In genomic region chr6:108545464-108545863, GRCm38 (mm10) we compare ENCODE assay signal across 18 mouse cellular contexts.
A peak's percentile ranks its signal among the peaks of the same experiment; 100 is the strongest.
DNase-seq lines count a peak whose midpoint lies in the region; ATAC-seq and TF ChIP-seq lines count a peak whose summit lies in the region.
"Had no signal": no experiment of that assay in that cellular context is flagged by ENCODE, and none has a peak within 500 bp of the region (broad histone marks: within the 10 kb centered on the region; RNA-seq: fewer than 3 reads in every experiment).

No protein-coding gene starts in this region.

- H3K4me3 ChIP-seq in kidney, postnatal 0 days (replicated peaks; ENCODE audit: low read depth, low read length): no peak overlapping the region
- H3K4me3 ChIP-seq in kidney, embryonic 16.5 days (ENCODE audit: low read length): no peak overlapping the region
- H3K4me3 ChIP-seq in CH12.LX (replicated peaks in 1 of 3; ENCODE audit: low read depth in 2 of 3, low read length in 2 of 3, poor library complexity in 1 of 3): peak overlapping the region in 1 of 3 experiments; percentile 13
- H3K4me3 ChIP-seq: embryonic facial prominence, embryonic 13.5 days; forebrain, embryonic 12.5 days; gastrocnemius, adult 2 months; heart, embryonic 12.5 days; hindbrain, embryonic 10.5 days had no signal

- POLR2A ChIA-PET in Patski (lab: Charles Lee): interaction anchor here (1.2 kb wide), 1 partner anchor 116 kb away, joined by 4 read pairs; no protein-coding TSS in a partner anchor

- TF ChIP-seq RAD21 in CH12.LX (IDR thresholded peaks at IDR 0.05; ENCODE audit: low read depth, low read length): peak; percentile 11

- no peaks in the 10 kb centered on the region for H3K79me2 ChIP-seq in CH12.LX (replicated peaks; ENCODE audit: control insufficient read depth, extremely low read depth, insufficient read depth, poor library complexity, severe bottlenecking)

- H3K27ac ChIP-seq in kidney, postnatal 0 days: no peak overlapping the region
- H3K27ac ChIP-seq in kidney, embryonic 16.5 days (ENCODE audit: low read length): no peak overlapping the region
- 0 out of 2 replicates have a peak overlapping the region, but pooled peaks have one; percentile 9 for H3K27ac ChIP-seq in CH12.LX (ENCODE audit: insufficient read depth, low read depth)
- H3K27ac ChIP-seq: embryonic facial prominence, embryonic 13.5 days; forebrain, embryonic 12.5 days; gastrocnemius, adult 2 months; hindbrain, embryonic 10.5 days; hindbrain, embryonic 14.5 days had no signal

- TF ChIP-seq EP300 in CH12.LX (IDR thresholded peaks at IDR 0.05; ENCODE audit: low read length): no peak

- no peaks in the 10 kb centered on the region for H3K9me3 ChIP-seq in kidney, postnatal 0 days (replicated peaks; ENCODE audit: low read length)
- no peaks in the 10 kb centered on the region for H3K9me3 ChIP-seq in kidney, embryonic 16.5 days (ENCODE audit: low read length)
- no peaks in the 10 kb centered on the region for H3K9me3 ChIP-seq in CH12.LX (replicated peaks; ENCODE audit: low read length)
- H3K9me3 ChIP-seq: embryonic facial prominence, embryonic 13.5 days; forebrain, embryonic 12.5 days; G1E; heart, embryonic 12.5 days; hindbrain, embryonic 10.5 days had no signal

- H3K4me2 ChIP-seq in kidney, postnatal 0 days (ENCODE audit: low read length): no peak overlapping the region
- H3K4me2 ChIP-seq in kidney, embryonic 16.5 days (replicated peaks; ENCODE audit: low read depth, low read length): no peak overlapping the region
- no peak overlapping the region for H3K4me2 ChIP-seq in CH12.LX (ENCODE audit: insufficient read depth, low read depth, poor library complexity, severe bottlenecking)
- H3K4me2 ChIP-seq: embryonic facial prominence, embryonic 13.5 days; forebrain, embryonic 12.5 days; heart, embryonic 12.5 days; hindbrain, embryonic 14.5 days had no signal

- H3K36me3 ChIP-seq in kidney, postnatal 0 days (ENCODE audit: insufficient read depth, low read length): peaks cover 10% of the 10 kb centered on the region
- H3K36me3 ChIP-seq in kidney, embryonic 16.5 days (ENCODE audit: insufficient read depth, low read length): peaks cover 5% of the 10 kb centered on the region; the same call in 1 of the 2 replicates
- peaks cover 14 to 50% of the 10 kb centered on the region in 2 experiments for H3K36me3 ChIP-seq in CH12.LX (replicated peaks in 1 of 2; ENCODE audit: control insufficient read depth in 1 of 2, insufficient read depth in 1 of 2, low read length in 1 of 2)
- H3K36me3 ChIP-seq: forebrain, embryonic 12.5 days; hindbrain, embryonic 10.5 days had no signal

- H3K27me3 ChIP-seq in kidney, postnatal 0 days (ENCODE audit: insufficient read depth, low read length): no peaks in the 10 kb centered on the region
- H3K27me3 ChIP-seq in kidney, embryonic 16.5 days (ENCODE audit: insufficient read depth, low read length): no peaks in the 10 kb centered on the region
- H3K27me3 ChIP-seq in CH12.LX (replicated peaks) (no peaks in the 10 kb centered on the region), Patski (no peaks in the 10 kb centered on the region)
- H3K27me3 ChIP-seq: embryonic facial prominence, embryonic 13.5 days; forebrain, embryonic 12.5 days; heart, embryonic 12.5 days had no signal

- CTCF ChIA-PET in Patski (lab: Charles Lee): interaction anchor here (1.2 to 1.5 kb wide), 2 partner anchors 57 to 116 kb away, joined by 3 to 7 read pairs; no protein-coding TSS in a partner anchor

- DNase-seq in kidney, adult 11 months: peak; percentile 60
- no peak for DNase-seq in kidney, postnatal 14 days
- DNase-seq in kidney, postnatal 0 days (ENCODE audit: low spot score): no peak
- DNase-seq in CH12.LX (ENCODE audit: extremely low read depth) (no peak), Patski (ENCODE audit: low read depth, low spot score) (no peak)
- DNase-seq: adrenal gland, postnatal 14 days; cerebellum, adult 18-20 months; cerebellum, postnatal 25 days; gastrocnemius, adult 2 months; gastrocnemius, postnatal 25 days had no signal

- TF ChIP-seq POLR2A in CH12.LX (IDR thresholded peaks at IDR 0.05; ENCODE audit: low read depth, low read length): no peak

- in situ Hi-C loops in CH12.LX (cut with MboI; ENCODE audit: low pct_ligation_motif_present, low pct_unique_long_range_greater_than_20kb, low sequenced_read_pairs) (no loop called here), Patski (cut with MboI; ENCODE audit: low pct_unique_long_range_greater_than_20kb) (no loop called here)

- no peak overlapping the region for H3K9ac ChIP-seq in kidney, postnatal 0 days (ENCODE audit: low read depth, low read length)
- no peak overlapping the region for H3K9ac ChIP-seq in kidney, embryonic 16.5 days (replicated peaks; ENCODE audit: low read length)
- no peak overlapping the region for H3K9ac ChIP-seq in CH12.LX (ENCODE audit: insufficient read depth, low read depth)
- H3K9ac ChIP-seq: embryonic facial prominence, embryonic 13.5 days; forebrain, embryonic 12.5 days; heart, embryonic 12.5 days; hindbrain, embryonic 14.5 days had no signal

- 64% methylated on average over 5 of the region's 5 CpGs for WGBS in kidney, postnatal 0 days
- 79% methylated on average over 5 of the region's 5 CpGs for WGBS in kidney, embryonic 16.5 days

- dilution Hi-C loops in CH12.LX (cut with MboI; ENCODE audit: extremely low pct_ligation_motif_present, extremely low pct_unique_long_range_greater_than_20kb, low sequenced_read_pairs): no loop called here

- TF ChIP-seq CTCF in kidney, postnatal 0 days (IDR thresholded peaks at IDR 0.05; ENCODE audit: low read depth): no peak
- TF ChIP-seq CTCF in CH12.LX (conservative IDR thresholded peaks at IDR 0.05 in 1 of 2, IDR thresholded peaks at IDR 0.05 in 1 of 2; ENCODE audit: low read depth in 2 of 2, low read length in 2 of 2) (peak in 1 of 2 experiments; percentile 20; a peak in 2 of 4 replicates), Patski (IDR thresholded peaks at IDR 0.05) (peak; percentile 39)

- ATAC-seq in kidney, postnatal 0 days (replicated peaks; ENCODE audit: low FRiP score, low read depth): 0 out of 2 replicates have a peak, but pooled peaks have one; percentile 40
- no peak for ATAC-seq in kidney, embryonic 16.5 days (ENCODE audit: low FRiP score, low TSS enrichment)
- peak; percentile 60 for ATAC-seq in Patski
- ATAC-seq: forebrain, embryonic 16.5 days had no signal

- no peaks in the 10 kb centered on the region for H3K4me1 ChIP-seq in kidney, postnatal 0 days (replicated peaks; ENCODE audit: insufficient read depth, low read length)
- 0 out of 2 replicates have a peak, but pooled peaks cover 5% of the 10 kb centered on the region for H3K4me1 ChIP-seq in kidney, embryonic 16.5 days (ENCODE audit: insufficient read depth, low read length)
- peaks cover 17 to 58% of the 10 kb centered on the region in 2 experiments for H3K4me1 ChIP-seq in CH12.LX (ENCODE audit: control insufficient read depth in 1 of 2, insufficient read depth in 2 of 2)
- H3K4me1 ChIP-seq: embryonic facial prominence, embryonic 13.5 days; forebrain, embryonic 12.5 days; heart, embryonic 12.5 days; hindbrain, embryonic 10.5 days had no signal

TF ChIP-seq in CH12.LX, 34 proteins besides CTCF, POLR2A, EP300 and RAD21:
- TF ChIP-seq UBTF (IDR thresholded peaks at IDR 0.05; ENCODE audit: low read depth, low read length) (no peak), ZMIZ1 (IDR thresholded peaks at IDR 0.05; ENCODE audit: low read depth, low read length) (no peak), MAZ (IDR thresholded peaks at IDR 0.05; ENCODE audit: low read depth, low read length) (no peak), ELF1 (IDR thresholded peaks at IDR 0.05; ENCODE audit: low read depth, low read length) (no peak), ZC3H11A (IDR thresholded peaks at IDR 0.05; ENCODE audit: low read depth, low read length) (no peak), TCF12 (IDR thresholded peaks at IDR 0.05; ENCODE audit: low read depth, low read length) (no peak)
